Mouse (Mus musculus) heart, postnatal 0 days (tissue): Measurements from ENCODE around the gene Adra2b.

Source experiments
- CTCF ChIP-seq: IDR thresholded peaks from 2 replicates; pipeline ENCODE4 v1.5.1; 2016; ENCODE audit warnings: antibody characterized with exemption, control low read depth, low read depth
- EP300 ChIP-seq: IDR thresholded peaks from 2 replicates; pipeline ENCODE4 v1.6.1; 2016; ENCODE audit warnings: antibody characterized with exemption, low read depth

GRCm38 (mm10) chr2:127315155-127315470, 47.9 kb upstream of the Adra2b start:
- no peak for TF ChIP-seq CTCF
- TF ChIP-seq EP300 = no peak
